In genomic region chr6:134606540-134606939, GRCm38 (mm10) we compare ENCODE assay signal across 14 mouse cellular contexts. TPM values are rescaled to one million over a fixed set of nuclear protein-coding genes. Genes with fewer than 3 reads are reported as not detected.
DNase-seq lines count a peak whose midpoint lies in the region; ATAC-seq and TF ChIP-seq lines count a peak whose summit lies in the region.
"Had no signal": no experiment of that assay in that cellular context is flagged by ENCODE, and none has a peak within 500 bp of the region (broad histone marks: within the 10 kb centered on the region; RNA-seq: fewer than 3 reads in every experiment).

No protein-coding gene starts in this region.

- peak overlapping the region; percentile 22; the same call in 1 of the 2 replicates for H3K27ac ChIP-seq in limb, embryonic 13.5 days
- H3K27ac ChIP-seq in thymus, adult 2 months (ENCODE audit: control insufficient read depth, insufficient read depth, low read length) = no peak overlapping the region
- H3K27ac ChIP-seq: forebrain, embryonic 13.5 days; heart, embryonic 15.5 days; hindbrain, postnatal 0 days; liver, embryonic 13.5 days; midbrain, embryonic 13.5 days had no signal

- H3K9me3 ChIP-seq in limb, embryonic 13.5 days = no peaks in the 10 kb centered on the region
- H3K9me3 ChIP-seq: forebrain, embryonic 13.5 days; heart, embryonic 15.5 days; liver, embryonic 13.5 days; midbrain, embryonic 13.5 days had no signal

- peak overlapping the region; percentile 19; the same call in 1 of the 2 replicates for H3K4me2 ChIP-seq in limb, embryonic 13.5 days (replicated peaks)
- H3K4me2 ChIP-seq: forebrain, embryonic 13.5 days; heart, embryonic 15.5 days; liver, embryonic 13.5 days; midbrain, embryonic 13.5 days had no signal

- H3K36me3 ChIP-seq in limb, embryonic 13.5 days = no peaks in the 10 kb centered on the region
- H3K36me3 ChIP-seq in thymus, adult 2 months (ENCODE audit: control insufficient read depth, insufficient read depth, low read length) = no peaks in the 10 kb centered on the region
- H3K36me3 ChIP-seq: heart, embryonic 15.5 days; liver, embryonic 13.5 days; midbrain, embryonic 13.5 days had no signal

- H3K4me3 ChIP-seq in limb, embryonic 13.5 days = no peak overlapping the region
- no peak overlapping the region for H3K4me3 ChIP-seq in thymus, adult 2 months (ENCODE audit: control insufficient read depth, insufficient read depth, low read length)
- H3K4me3 ChIP-seq: forebrain, embryonic 13.5 days; heart, embryonic 15.5 days; liver, embryonic 13.5 days; midbrain, embryonic 13.5 days had no signal

- H3K9ac ChIP-seq in limb, embryonic 13.5 days = no peak overlapping the region
- H3K9ac ChIP-seq: forebrain, embryonic 13.5 days; heart, embryonic 15.5 days; liver, embryonic 13.5 days; midbrain, embryonic 13.5 days had no signal

- peak; percentile 23 for DNase-seq in adrenal gland, postnatal 14 days
- no peak for DNase-seq in adrenal gland, postnatal 25 days
- peak; percentile 70 to 74 for DNase-seq in kidney, adult 8-10 months
- peak; percentile 69 for DNase-seq in lung, postnatal 36 days
- no peak for DNase-seq in testis, postnatal 10 days (ENCODE audit: low spot score)
- no peak for DNase-seq in spleen, adult 12 weeks (ENCODE audit: low spot score)
- DNase-seq in thymus, adult 2 months = no peak
- DNase-seq: gastrocnemius, postnatal 25 days; liver, embryonic 13.5 days had no signal

- H3K27me3 ChIP-seq in limb, embryonic 13.5 days = no peaks in the 10 kb centered on the region
- H3K27me3 ChIP-seq in thymus, adult 2 months (ENCODE audit: control insufficient read depth, insufficient read depth, low read length) = no peaks in the 10 kb centered on the region
- H3K27me3 ChIP-seq: forebrain, embryonic 13.5 days; heart, embryonic 15.5 days; liver, embryonic 13.5 days; midbrain, embryonic 13.5 days had no signal

- ATAC-seq in limb, embryonic 13.5 days (ENCODE audit: low FRiP score, low read depth) = peak; percentile 19; the same call in 1 of the 2 replicates

- no peak for TF ChIP-seq POLR2A in thymus, adult 2 months (IDR thresholded peaks at IDR 0.05; ENCODE audit: control insufficient read depth, extremely low read depth, insufficient read depth, low read length, poor library complexity)

- 43% methylated on average over 6 of the region's 6 CpGs for WGBS in limb, embryonic 13.5 days
- WGBS in thymus, adult 2 months = 78% methylated on average over 6 of the region's 6 CpGs

- TF ChIP-seq CTCF in thymus, adult 2 months (IDR thresholded peaks at IDR 0.05; ENCODE audit: borderline replicate concordance, control insufficient read depth, extremely low read depth, insufficient read depth, low read length, poor library complexity) = no peak

- H3K4me1 ChIP-seq in limb, embryonic 13.5 days = peaks cover 38% of the 10 kb centered on the region
- H3K4me1 ChIP-seq in thymus, adult 2 months (replicated peaks; ENCODE audit: control insufficient read depth, insufficient read depth, low read length) = no peaks in the 10 kb centered on the region
- H3K4me1 ChIP-seq: forebrain, embryonic 13.5 days; midbrain, embryonic 13.5 days had no signal

RNA-seq across cellular contexts. Expression of gene Mansc1, which starts 25.7 kb away (rescaled TPM):
- 4.7 and 5.7 TPM in 2 replicates for total RNA-seq in adrenal gland, postnatal 14 days (2021)
- 3.7 and 5.5 TPM in 2 replicates for total RNA-seq in adrenal gland, postnatal 25 days (2021)
- 1.5 and 1.6 TPM in 2 replicates for polyA plus RNA-seq in limb, embryonic 13.5 days (2015; fragmentation: Nextera tagmentation; extraction: Ambion mirVana)
- polyA plus RNA-seq in thymus, adult 2 months (2012; rRNA removed) = 3.4 and 3.9 TPM in 2 replicates

RNA-seq across cellular contexts. Expression of gene Borcs5, which starts 32.8 kb away (rescaled TPM):
- 11.9 TPM in 2 replicates for total RNA-seq in adrenal gland, postnatal 14 days (2021)
- total RNA-seq in adrenal gland, postnatal 25 days (2021) = 16.3 and 17.5 TPM in 2 replicates
- polyA plus RNA-seq in limb, embryonic 13.5 days (2015; fragmentation: Nextera tagmentation; extraction: Ambion mirVana) = 20.6 and 21.5 TPM in 2 replicates
- polyA plus RNA-seq in thymus, adult 2 months (2012; rRNA removed) = 16.9 and 18.8 TPM in 2 replicates

RNA-seq across cellular contexts. Expression of gene Lrp6, which starts 39.8 kb away (rescaled TPM):
- 81.5 and 89.2 TPM in 2 replicates for total RNA-seq in adrenal gland, postnatal 14 days (2021)
- total RNA-seq in adrenal gland, postnatal 25 days (2021) = 94.4 and 112 TPM in 2 replicates
- polyA plus RNA-seq in limb, embryonic 13.5 days (2015; fragmentation: Nextera tagmentation; extraction: Ambion mirVana) = 37.5 and 37.9 TPM in 2 replicates
- polyA plus RNA-seq in thymus, adult 2 months (2012; rRNA removed) = 28.3 and 33.8 TPM in 2 replicates

Comparison
In these comparisons a context has a peak if more than half of its experiments do, and no peak if none do; other contexts are left out.
1. DNase-seq: peak in adrenal gland, postnatal 14 days (single experiment), kidney, adult 8-10 months (2 of 2) and lung, postnatal 36 days (single experiment); none in adrenal gland, postnatal 25 days (single experiment), testis, postnatal 10 days (single experiment), spleen, adult 12 weeks (single experiment) and thymus, adult 2 months (single experiment).